Mouse (Mus musculus): Measurements from ENCODE around the gene Egr4.

Egr4 gene

GRCm38 (mm10) chr6:85491606-85492005, 21.8 kb downstream of the Egr4 start:
- no peak for DNase-seq

DNA sequence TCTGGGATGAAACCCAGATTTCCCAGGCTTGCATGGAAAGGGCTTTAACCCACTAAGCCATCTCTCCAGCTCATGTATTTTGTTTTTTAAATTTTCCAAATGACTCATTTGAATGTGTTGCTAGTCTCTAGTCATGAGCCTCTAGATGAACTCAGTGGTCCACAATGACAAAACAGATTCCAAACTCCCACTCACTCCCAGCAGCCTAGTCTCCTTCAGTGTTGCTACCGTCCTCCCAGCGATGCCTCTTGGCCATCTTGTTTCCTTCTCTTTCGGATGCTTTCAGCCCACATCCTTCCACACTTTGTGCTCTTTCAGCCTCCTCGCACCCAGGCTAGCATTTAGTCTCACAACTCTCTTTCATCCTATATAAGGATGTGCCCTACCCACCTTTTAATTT, 23.1 kb downstream of the Egr4 start:
- no peak for DNase-seq

GRCm38 (mm10) chr6:85489717-85490116, 23.7 kb downstream of the Egr4 start:
- DNase-seq = no peak

- no peak for DNase-seq
Measured at GRCm38 (mm10) chr6:85488510-85488909, 24.9 kb downstream of the Egr4 start.

DNA sequence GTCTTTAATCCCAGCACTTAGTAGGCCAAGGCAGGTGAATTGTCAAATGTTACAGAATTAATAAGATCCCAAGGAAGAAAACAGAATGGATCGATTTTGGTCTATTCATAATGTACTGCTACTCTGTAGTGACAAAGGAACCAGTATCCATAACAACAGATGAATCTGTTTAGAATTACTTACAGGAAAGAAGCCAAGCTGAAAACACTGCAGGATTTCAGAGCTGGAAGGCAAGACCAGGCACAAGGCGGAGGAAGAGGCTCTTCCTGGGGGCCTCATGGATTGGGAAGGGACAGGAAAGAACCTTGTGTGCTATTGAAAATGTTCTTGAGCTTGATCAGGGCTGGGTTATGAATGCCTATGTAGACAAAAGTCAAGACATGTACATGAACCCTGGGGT, 27.7 kb downstream of the Egr4 start:
- DNase-seq = no peak

DNA sequence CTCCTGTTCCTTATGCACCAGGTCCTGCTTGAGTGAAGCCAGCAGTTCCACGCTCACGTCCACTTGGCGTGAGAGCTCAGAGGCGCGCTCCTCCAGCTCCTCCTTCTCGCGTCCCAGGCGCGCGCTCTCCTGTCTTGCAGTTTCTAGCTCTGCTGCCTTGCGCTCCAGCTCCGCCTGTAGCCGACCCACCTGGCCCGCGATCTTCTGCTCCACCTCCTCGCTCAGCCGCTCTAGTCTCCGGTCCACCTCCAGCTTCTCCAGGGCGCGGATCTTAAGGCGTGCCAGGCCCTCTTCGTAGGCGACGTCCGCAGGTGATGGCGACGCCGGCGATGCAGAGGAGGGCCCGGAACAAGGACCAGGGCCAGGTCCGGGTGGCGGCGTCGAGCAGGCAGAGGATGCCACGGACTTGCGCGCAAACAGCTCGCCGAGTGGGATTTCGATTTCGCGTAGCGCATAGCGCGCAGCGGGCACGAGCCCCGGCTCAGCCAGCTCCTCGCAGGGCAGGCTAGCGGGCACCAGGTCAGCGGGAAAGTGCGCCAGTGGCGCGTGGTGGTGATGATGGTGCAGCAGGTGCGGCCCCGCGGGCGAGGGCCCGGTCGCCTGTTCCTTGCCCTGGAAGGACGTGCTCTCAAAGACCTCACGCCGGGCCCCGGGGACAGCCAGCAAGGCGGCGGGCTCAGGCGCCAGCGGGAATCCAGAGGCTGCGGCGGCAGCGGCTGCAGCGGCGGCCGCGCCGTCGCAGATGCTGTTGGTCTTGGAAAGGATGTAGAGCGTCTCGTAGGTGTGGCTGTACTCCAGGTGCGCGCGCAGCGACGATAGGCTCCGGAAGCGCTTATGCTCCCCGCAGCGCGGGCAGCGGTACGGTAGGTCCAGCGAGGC, 29.3 kb downstream of the Egr4 start:
- no peak for DNase-seq

DNA sequence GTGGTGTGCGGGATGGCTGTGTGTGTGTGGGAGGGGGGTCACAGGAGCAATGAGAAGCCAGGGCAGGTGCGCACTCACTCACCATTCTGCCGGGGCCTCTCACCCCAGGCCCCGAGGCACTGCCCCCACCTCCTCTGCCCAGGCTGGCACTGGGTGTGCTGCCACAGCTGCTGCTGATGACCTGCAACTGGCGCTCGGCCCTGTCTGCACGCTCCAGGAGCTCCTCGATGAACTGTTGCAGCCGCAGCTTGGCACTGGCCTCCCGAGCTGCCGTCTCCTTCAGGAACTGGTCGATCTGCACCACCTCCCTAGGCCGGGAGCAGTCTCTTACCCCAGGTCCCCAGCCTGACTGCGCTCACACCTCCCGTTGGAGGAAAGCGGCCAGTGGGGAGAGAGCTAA, 32.7 kb downstream of the Egr4 start:
- no peak for DNase-seq

GRCm38 (mm10) chr6:85479979-85480378, 33.4 kb downstream of the Egr4 start:
- DNase-seq = no peak

DNA sequence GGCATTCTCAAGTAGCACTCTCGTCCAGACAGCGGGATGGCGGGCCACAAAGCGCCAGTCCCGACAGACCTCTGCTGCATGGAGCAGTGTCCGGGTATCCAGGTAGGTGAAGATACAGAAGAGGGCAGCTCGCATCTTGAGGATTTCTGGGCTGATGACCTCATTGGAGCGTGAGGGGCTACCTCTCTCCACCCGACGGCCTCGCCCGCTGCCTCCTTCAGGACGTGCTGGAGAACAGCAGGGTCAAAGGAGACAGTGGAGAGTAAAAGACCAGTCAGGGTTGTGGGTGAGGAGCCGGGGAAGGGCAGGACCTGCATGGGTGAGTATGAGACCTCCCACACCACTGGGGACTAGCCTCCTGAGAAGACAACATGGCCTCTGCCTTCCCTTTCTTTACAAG, 35.0 kb downstream of the Egr4 start:
- DNase-seq = no peak

- DNase-seq = peak; percentile 32
Measured at GRCm38 (mm10) chr6:85477366-85477917, 35.9 kb downstream of the Egr4 start.

DNA sequence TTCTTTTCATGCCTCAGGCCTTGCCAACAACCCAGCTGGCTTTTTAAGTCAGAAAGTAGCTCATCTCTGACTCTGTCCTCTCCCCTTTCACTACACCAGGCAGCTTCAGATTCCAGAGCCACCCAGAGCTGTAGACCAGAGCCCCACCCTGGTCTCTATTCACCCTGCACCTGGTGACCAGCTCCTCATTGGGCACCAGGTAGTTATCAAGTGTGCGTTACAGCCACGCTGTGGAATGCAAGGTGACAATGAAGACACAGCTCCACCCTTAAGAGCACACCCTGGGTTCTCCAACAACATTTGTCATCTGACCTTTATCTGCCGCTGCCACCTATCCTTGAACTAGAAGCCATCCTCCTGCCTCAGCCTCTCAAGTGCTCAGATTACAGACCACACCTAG, 37.8 kb downstream of the Egr4 start:
- DNase-seq = no peak

- no peak for DNase-seq
Measured at GRCm38 (mm10) chr6:85472542-85472941, 40.8 kb downstream of the Egr4 start.

GRCm38 (mm10) chr6:85471962-85472361, 41.4 kb downstream of the Egr4 start:
- no peak for DNase-seq

- DNase-seq = no peak
Measured at GRCm38 (mm10) chr6:85469660-85470430, 43.5 kb downstream of the Egr4 start.

- DNase-seq = no peak
Measured at GRCm38 (mm10) chr6:85465381-85465780, 48.0 kb downstream of the Egr4 start.
